Mouse (Mus musculus) erythroblast, embryonic 14.5 days (primary cell): ENCODE measurements around the gene Olfr832.

Experiments
- GATA1 ChIP-seq: IDR thresholded peaks from 2 replicates; pipeline ENCODE4 v1.6.1; 2012; ENCODE audit warnings: low read length, inconsistent platforms, mixed read lengths
- TAL1 ChIP-seq: IDR thresholded peaks from 3 replicates; pipeline ENCODE4 v1.6.1; 2012; ENCODE audit warnings: low read length, inconsistent platforms, mixed read lengths

DNA sequence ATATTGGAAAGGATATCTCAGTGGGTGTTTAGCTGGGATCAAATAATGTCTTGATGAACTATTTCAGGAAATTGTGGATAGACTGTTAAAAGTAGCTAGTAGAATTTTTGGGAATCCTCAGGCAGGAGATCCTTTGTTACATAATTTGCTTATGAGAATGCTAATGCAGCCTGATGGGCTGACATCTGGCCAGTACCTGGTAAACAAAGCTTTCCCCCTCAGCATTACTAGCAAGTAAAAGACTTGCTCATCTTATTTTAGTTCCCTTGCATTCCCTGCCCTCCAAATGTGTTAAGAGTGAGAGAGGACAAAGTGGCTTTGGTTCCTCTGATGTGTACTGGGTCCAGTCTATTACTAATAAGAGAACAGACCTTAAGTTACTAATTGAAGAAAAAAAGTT, 25.1 kb downstream of the Olfr832 start:
- TF ChIP-seq TAL1 (no peak), GATA1 (no peak)
